Mouse (Mus musculus) G1E-ER4 (cell line): Measurements from ENCODE around the gene Clps. TPM values are rescaled to one million over a fixed set of nuclear protein-coding genes. Genes with fewer than 3 reads are reported as not detected.

Source experiments
- GATA1 ChIP-seq: IDR thresholded peaks from one replicate; pipeline ENCODE4 v1.8.0; 2012; ENCODE audit warnings: low read length, inconsistent platforms
- polyA plus RNA-seq: library from polyadenylated mRNA; stranded (reverse); fragments of >175 nt; gene quantifications from 2 replicates; pipeline ENCODE4 v1.2.3, GENCODE M21; 2012

Gene Clps
- polyA plus RNA-seq, 1 experiment, result not detected

GRCm38 (mm10) chr17:28565181-28565580, 4.6 kb upstream of the Clps start:
- TF ChIP-seq GATA1, result no peak

GRCm38 (mm10) chr17:28561613-28562012, 1.0 kb upstream of the Clps start:
- TF ChIP-seq GATA1, result no peak

GRCm38 (mm10) chr17:28557772-28558171, 2.8 kb downstream of the Clps start:
- no peak for TF ChIP-seq GATA1

- TF ChIP-seq GATA1, result no peak
Observed at GRCm38 (mm10) chr17:28556635-28557396, 3.8 kb downstream of the Clps start.

GRCm38 (mm10) chr17:28553040-28553793, 7.3 kb downstream of the Clps start:
- no peak for TF ChIP-seq GATA1

- TF ChIP-seq GATA1, result no peak
Observed at GRCm38 (mm10) chr17:28549111-28549510, 11.5 kb downstream of the Clps start, which contains the start of gene Clpsl2. Gene Clpsl2 (plus strand): TSS chr17:28549411.

GRCm38 (mm10) chr17:28548550-28548949, 12.0 kb downstream of the Clps start:
- no peak for TF ChIP-seq GATA1

GRCm38 (mm10) chr17:28546925-28547324, 13.6 kb downstream of the Clps start:
- TF ChIP-seq GATA1, result no peak

GRCm38 (mm10) chr17:28537881-28538280, 22.7 kb downstream of the Clps start:
- no peak for TF ChIP-seq GATA1

- no peak for TF ChIP-seq GATA1
Observed at GRCm38 (mm10) chr17:28533327-28533726, 27.2 kb downstream of the Clps start.

GRCm38 (mm10) chr17:28532557-28532956, 28.0 kb downstream of the Clps start:
- TF ChIP-seq GATA1, result no peak

GRCm38 (mm10) chr17:28531946-28532345, 28.6 kb downstream of the Clps start:
- TF ChIP-seq GATA1, result no peak

GRCm38 (mm10) chr17:28530506-28530905, 30.1 kb downstream of the Clps start, which contains the start of gene Armc12:
Gene Armc12 (plus strand): TSS chr17:28530806.
- TF ChIP-seq GATA1, result no peak

- TF ChIP-seq GATA1, result no peak
Observed at GRCm38 (mm10) chr17:28529116-28529515, 31.4 kb downstream of the Clps start.

- TF ChIP-seq GATA1, result no peak
Observed at GRCm38 (mm10) chr17:28528043-28528351, 32.6 kb downstream of the Clps start.

GRCm38 (mm10) chr17:28527184-28528042, 33.2 kb downstream of the Clps start:
- no peak for TF ChIP-seq GATA1
